Mouse (Mus musculus) lung, adult 18-20 months (tissue): ENCODE data around the gene Nxn.
A peak's percentile ranks its signal among the peaks of the same experiment; 100 is the strongest.

Source experiments
- DNase-seq, 2 experiments: peaks; one replicate each; pipeline ENCODE4 v3.0.0; 2022; ENCODE audit warnings: mixed read lengths in 2 of 2

Nxn gene

GRCm38 (mm10) chr11:76294836-76295235 lies 104.1 kb downstream of the Nxn start:
- DNase-seq = no peak

- DNase-seq = no peak
Measured at GRCm38 (mm10) chr11:76294078-76294477, 104.9 kb downstream of the Nxn start.

GRCm38 (mm10) chr11:76292831-76293230 lies 106.1 kb downstream of the Nxn start:
- peak; percentile 40 to 54 for DNase-seq

- DNase-seq = peak; percentile 56 to 71
Measured at GRCm38 (mm10) chr11:76292398-76292797, 106.5 kb downstream of the Nxn start.

DNA sequence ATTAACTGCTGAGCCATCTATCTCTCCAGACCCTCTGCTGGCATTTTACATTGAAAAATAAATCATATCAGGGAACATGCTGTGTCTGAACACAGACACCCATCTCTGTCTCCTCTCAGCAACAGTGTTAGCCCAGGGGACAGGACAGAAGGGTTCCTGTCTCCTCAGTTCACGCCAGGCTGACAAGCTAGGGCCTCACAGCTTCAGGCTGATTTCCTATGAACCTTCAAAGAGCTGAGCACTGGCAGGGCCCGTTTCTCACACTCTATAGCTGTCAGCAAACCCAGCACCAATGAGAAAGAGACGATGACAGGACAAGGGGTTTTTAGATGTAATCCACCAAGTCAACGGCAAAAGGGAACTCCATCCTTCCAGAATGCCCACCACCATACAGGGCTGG lies 107.0 kb downstream of the Nxn start:
- DNase-seq = no peak

DNA sequence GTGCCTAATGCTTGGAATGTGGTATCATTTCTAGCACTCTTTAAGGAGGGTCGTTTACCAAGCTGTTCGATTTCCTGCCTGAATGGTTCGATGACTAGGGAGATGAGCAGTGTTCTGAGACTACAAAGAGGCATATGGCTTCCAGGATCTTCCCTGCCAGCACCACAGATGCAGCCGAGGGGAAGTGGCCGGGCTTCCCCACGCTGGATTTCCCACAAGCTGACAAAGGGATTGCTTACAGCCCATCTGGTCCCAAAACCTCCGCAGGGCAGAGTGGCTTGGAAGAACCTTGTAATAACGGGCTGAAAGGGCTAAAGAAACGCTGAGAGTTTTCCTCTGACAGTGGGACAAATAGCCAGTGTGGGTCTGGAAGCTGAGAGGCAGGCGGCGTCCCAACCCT lies 108.6 kb downstream of the Nxn start:
- no peak for DNase-seq

- DNase-seq = no peak
Measured at GRCm38 (mm10) chr11:76288645-76289044, 110.3 kb downstream of the Nxn start.

GRCm38 (mm10) chr11:76287301-76287700 lies 111.6 kb downstream of the Nxn start:
- no peak for DNase-seq

- no peak for DNase-seq
Measured at GRCm38 (mm10) chr11:76286534-76287126, 112.3 kb downstream of the Nxn start.

DNA sequence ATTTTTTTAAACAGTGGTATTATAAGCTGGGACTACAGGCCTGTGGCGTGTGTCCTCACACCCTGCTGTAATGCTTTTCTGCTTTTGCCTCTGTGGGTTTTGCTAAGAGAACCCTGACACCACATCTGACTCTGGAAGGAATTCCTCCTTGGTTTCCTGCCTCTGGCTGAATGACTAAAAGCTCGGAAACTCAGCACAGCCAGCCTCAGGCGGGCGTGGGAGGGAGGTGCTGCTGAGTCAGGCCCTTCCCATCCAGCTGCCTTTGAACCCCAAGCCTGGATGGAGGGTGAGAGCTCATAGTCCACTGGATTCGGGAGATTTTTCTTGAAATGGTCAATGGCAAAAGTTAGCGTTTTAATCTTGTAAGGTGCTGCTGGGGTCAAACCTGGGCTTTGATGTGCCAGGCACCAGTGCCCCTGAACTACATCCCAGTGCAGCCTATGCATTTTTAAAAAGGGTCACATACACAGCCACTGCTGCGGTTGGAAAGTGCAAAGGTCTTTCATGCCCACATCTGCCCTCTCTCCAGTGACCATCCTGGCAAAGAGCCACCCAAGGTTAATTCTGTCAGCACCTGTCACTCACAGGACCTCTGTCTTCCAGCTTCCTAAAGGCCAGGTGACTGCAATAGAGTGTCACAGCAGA lies 113.4 kb downstream of the Nxn start:
- no peak for DNase-seq

DNA sequence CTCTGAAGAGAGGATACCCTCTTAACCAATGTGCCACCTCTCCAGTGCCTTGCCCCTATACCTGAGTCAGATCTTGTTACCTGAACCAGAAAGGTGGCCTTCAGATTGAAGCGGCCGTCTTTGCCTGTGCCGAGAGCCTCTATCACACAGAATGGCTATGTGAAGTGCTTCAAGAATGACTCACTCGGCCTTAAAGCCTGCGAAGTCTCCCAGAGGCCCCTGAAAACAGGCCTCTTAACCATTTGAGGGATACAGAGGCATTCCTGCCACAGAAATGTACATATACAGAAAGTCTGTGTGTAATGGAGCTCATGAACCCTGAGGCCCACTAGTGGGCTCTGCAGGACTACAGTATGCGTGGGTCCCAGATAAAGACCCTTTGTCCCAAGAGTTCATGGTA lies 115.1 kb downstream of the Nxn start:
- no peak for DNase-seq

DNA sequence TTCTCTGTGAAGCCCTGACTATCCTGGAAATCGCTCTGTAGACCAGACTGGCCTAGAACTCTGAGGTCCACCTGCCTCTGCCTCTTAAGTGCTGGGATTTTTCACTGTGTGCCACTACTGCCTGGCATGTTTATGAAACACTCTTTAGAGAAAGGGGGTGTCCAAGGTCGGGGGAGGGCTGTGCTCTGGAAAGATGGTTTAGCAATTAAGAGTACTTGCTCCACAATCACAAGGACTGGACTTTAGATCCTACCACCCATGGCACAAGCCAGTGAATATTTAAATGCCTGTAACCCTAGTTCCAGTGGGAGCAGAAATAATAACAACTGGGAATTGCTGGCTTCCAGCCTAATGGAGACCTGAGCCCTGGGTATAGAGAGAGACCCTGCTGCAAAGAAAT lies 119.0 kb downstream of the Nxn start:
- no peak for DNase-seq

DNA sequence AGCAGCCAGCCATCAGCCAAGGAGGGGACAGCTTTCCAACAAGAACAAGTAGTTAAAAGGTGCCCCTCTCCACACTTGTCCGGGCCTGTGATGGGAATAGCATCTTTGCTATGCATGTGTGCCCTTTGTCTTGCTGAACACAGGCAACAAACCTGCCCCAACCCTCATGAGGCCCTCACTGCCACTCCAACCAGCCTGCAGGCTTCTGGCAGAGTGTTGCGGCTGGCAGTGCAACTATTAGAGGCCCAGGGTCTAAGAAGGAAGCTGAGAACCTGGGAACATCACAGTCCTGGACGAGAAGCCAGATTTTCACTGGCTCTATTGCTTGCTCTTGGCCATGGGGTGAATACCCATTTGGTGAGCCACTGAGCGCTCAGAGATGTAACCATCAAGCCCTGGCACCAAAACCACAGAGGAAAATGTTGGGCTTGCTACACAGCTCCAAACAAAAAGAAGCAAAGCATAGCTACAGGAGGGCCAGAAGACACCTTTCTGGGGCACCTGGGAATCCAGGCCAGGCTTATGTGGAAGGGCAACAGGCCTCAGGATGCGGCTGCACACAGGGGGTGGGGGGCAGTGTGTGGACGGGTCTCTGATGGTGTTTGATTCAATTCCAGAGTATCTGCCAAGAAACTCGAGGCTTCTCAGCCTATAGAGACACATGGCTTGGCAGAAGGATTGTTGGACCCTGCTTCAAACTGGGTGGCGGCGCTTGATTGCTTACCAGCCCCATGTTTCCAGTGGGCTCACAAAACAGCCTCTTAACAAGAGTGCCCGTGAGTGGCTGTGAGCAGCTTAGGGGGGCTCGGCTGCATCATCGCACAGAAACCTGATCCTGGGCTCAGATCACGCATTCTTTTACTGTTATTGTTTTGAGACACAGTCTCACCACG lies 119.7 kb downstream of the Nxn start:
- no peak for DNase-seq

GRCm38 (mm10) chr11:76272440-76272839 lies 126.5 kb downstream of the Nxn start:
- DNase-seq = no peak

DNA sequence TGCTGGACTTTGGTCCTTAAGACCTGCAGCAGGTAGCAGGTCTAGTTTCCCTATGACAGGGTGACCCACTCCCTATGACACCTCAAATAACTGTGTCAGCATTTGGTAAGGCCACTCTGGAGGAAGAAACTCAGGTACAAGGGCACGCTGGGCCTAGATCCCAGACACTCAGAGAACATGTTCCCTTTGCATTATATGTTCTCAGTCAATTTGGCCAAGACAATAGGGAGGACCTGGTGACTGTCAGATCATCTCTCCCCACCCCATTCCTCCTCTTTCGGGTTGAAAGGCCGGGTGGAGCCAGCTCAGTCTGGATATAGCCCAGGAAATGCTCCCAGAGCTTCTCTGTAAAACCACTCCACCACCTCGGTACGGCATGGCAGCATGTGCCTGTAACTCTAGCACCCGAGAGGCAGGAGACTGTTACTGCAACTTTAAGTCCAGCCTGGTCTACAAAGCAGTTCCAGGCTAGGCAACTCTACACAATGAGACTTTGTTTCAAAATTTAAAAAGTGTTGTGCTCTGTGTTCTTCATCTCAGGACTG lies 130.3 kb downstream of the Nxn start:
- no peak for DNase-seq

DNA sequence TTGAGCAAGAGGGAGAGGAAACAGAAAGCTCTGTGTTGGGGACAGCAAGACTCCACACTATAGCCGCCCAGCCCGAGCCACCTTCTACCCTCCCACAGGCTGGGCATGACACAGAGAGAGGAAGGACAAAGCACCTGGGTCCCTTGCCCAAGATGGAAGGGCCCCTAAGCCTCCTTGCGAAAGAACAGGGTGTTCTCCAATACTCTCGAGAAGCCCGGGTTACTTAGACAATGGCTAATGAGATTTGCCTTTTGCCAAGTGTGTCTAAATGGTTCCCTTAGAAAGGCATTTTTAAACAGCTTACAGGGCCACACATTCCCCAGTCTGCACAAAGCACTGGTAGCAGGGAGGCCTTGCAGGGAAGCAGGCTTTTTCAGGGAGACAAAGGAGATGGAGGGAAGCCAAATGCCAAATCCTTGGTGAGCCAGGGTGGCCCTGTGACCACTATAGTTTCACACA lies 130.9 kb downstream of the Nxn start:
- no peak for DNase-seq

GRCm38 (mm10) chr11:76267550-76267949 lies 131.4 kb downstream of the Nxn start:
- no peak for DNase-seq

GRCm38 (mm10) chr11:76262611-76263351 lies 136.2 kb downstream of the Nxn start:
- no peak for DNase-seq

- DNase-seq = peak in 1 of 2 experiments; percentile 13
Measured at GRCm38 (mm10) chr11:76261224-76261623, 137.7 kb downstream of the Nxn start.

GRCm38 (mm10) chr11:76260208-76261050 lies 138.5 kb downstream of the Nxn start:
- DNase-seq = no peak

GRCm38 (mm10) chr11:76258511-76258910 lies 140.4 kb downstream of the Nxn start:
- DNase-seq = no peak

DNA sequence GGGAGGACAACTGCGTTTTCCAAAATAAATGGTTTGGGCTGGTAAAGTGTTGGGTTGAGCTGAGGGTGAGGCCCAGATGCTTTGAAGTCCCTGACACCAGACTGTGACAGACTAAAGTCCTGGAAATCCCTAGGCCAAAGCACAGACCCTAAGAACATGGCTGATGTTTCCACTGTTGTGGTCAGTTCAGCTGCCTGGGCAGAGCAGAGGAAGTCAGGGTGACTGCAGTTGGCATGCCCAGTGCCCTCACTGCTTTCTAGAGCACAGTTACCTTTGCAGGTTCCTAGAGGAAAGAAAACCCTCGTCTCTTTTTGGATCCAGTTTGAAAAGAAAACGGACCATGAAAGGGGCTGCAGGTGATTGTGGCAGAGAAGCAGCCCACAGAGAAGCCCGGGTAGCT lies 141.6 kb downstream of the Nxn start:
- no peak for DNase-seq
